Mouse (Mus musculus) kidney, postnatal 25 days (tissue): ENCODE measurements at regions not wholly inside any gene's neighbourhood (a gene's known extent, or its start where the extent isn't known, plus 50 kb on each side); places are given as distances from the start of the nearest gene placed in this dataset.
"Not testable (repeated sequence)": the region's sequence is repeated elsewhere in the genome, so short reads cannot be mapped to it uniquely, and the experiment has no call there.

Source experiments
- DNase-seq, 2 experiments: peaks; one replicate each; pipeline ENCODE4 v3.0.0; 2021; ENCODE audit warnings: mixed read lengths in 2 of 2

DNA sequence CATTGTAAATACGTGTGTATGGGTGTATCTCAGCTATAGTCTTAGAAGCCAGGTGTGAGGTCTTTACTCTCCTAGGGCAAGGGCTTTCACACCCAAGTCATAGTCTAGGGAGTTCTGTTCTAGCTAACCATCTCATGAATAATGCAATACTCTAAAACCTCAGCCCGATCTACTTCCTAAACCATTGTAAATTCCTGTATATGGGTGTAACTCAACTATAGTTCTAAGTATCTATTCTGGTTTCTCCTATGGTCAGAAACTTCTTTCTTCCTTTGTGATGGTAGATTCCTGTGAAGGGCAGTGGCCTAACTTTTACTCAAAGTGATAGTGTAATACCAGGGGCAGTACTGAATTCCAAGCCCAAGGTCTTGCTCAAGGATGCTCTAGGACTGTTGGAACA is 58.7 kb upstream of the Srd5a3 start:
- DNase-seq: not testable (repeated sequence)

DNA sequence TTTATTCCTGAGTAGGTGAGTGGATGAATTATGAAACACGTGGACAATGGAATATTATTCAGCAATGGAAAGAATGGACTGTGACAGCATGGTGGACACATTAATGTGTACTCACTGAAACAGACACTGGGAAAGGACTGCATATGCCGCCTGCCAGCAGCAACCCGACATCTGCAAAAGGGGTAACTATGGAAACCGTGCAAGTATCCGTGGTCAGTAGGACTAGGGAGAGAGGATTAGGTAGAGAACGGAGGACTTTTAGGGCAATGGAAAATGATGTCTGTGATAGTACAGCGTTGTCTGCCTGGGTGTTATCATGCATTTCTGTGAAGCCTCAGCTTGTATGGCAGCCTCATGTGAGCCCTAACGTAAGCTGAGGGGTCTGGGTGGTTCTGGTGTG is 59.6 kb upstream of the Srd5a3 start:
- DNase-seq: no peak

DNA sequence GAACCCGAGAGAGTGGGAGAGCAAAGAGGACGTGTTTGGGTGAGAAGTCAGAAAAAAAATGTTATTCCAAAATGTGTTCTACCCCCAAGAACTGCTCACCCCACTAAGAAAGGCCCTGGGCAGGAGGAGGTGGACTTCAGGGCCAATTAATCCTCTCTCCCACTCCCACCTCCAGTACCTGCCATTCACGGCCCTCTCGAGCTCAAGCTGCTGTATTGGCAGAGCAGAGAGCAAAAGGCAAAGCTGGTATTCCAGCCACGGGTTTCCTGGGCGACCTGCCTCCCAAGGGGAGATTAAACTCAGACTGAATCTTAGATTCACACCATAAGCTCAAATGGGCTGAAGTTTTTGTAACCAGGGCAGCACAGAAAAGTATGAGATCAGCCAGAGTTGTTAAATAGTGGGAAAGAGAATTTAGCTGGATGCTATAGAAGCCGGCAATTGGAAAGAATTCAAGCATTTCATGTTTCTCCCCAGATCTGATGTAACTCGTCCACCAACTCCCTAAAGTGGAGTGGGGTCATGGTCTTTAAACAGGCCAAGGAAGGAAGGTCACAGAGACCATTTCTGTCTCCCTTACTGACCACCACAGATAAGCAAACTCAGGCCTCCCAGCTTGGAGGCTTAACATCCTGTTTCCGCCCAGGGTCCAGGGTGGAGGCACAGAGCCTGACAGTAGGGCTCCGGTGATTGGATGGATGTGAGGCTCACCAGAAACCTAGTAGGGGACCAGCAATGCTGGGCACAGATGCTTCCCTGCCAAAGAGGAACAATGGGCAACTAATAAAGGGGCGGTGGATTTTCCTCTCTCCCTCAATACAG is 60.7 kb upstream of the Srd5a3 start:
- peak; percentile 43 to 68 for DNase-seq

DNA sequence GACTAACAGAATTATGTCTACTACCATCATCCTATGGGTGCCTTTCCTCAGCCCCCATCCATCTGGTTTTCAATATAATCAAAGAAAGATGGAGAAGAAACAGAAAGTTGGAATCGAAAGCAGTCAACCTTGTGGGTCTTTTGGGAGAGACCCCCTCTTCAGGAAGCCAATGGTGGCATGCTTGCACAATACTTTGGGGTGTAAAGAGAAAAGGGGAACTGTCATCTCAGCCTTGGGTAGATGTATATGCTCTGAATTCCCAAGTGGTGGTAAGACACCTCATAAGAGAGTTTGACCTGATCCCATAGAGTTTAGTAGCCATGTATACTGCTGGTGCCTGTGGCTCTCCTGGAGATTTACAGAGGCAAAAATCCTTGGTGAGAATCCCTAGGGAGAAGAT is 61.6 kb upstream of the Srd5a3 start:
- no peak for DNase-seq

DNA sequence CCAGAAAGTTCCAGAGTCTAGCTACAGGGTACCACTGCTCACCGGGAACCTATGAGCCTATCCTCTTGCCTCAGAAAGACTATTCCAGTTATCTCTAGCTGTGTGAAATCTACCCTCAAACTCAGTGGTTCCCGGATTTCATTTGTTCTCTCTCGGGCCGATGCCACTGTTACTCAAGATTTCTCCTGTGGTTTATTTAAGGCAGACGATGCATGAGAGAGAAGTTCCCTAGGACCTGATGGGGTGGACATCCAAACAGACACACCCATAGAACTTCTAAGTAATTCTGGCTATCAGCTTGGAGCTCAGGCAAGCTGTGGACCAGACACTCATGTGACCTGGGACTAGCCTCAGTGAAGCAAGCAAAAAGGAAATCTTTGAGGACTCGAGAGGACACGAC is 63.8 kb upstream of the Srd5a3 start:
- no peak for DNase-seq

DNA sequence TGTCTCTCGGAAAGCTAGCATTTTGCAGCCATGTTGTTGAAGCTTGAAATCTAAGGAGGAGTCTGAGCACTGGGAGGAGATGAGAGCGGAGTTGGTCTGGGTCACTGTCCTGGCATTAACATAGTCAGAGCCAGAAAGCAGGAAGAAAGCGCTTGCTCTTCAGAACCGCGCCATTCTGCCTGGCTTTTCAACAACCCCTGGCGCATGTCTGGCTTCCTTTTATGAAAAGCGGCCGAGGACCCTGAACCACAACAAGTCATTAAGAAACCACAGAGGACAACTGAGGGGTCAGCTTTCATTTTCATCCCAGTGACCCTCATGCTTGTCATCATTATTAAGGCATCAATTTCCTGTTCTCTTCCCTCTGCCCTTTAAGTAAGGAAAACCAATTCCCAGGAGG is 64.7 kb upstream of the Srd5a3 start:
- DNase-seq: peak; percentile 41 to 56

DNA sequence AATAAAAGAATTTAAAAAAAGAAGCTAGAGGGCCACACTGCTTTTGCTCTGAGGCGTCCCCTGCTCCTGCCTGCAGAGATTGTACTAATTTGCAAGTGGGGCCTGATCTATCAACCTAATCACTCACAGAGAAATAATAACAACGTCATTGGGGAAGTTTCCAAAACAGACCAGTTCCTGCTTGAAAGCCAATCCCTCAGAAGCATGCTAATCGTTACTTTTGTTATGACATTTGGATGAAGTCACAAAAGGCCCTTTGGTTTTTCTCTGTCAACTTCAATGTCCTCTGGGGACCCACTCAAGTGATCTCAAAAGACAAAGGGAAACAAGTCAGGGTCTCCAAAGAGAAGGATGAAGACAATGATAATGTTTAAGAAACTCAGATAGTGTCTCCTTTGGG is 72.2 kb upstream of the Srd5a3 start:
- DNase-seq: no peak

DNA sequence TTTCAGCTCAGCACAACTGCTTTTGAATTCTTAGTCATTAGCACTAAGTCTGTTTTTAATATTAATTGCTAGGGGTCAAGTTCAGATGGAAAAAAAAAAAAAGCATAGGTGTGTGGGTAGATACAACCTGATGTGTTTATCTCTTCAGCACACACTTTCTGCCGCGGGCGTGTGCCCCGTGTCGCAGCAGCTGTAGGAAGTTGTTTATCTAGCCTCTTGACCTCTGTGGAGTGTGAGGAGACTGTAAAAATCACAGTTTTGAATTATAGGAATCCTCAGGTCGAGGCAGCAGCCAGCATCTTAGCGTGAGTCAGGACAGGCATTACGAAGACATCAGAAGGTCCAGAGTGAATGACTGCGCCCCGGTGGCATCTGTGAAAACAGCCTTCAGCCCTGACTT is 72.8 kb upstream of the Srd5a3 start:
- DNase-seq: peak in 1 of 2 experiments; percentile 40

DNA sequence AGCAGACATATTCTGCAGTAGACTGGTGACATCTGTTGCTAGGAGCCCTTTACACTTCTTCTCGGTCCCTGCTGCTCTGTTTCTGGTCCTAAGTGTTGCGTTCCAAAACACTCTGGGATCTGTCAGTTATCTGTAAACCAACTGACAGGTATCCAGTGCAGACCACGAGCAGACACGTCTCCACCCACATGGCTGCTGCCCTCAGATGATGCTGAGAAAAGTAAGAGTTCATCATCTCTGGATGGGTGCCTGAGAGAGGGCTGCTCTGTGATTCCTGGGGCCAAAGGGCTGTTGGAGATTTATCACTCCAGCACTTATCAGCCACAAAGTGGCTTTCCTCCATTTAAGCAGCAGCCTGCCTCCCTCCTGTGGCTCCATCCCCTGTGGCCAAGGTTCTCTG is 74.3 kb upstream of the Srd5a3 start:
- no peak for DNase-seq

DNA sequence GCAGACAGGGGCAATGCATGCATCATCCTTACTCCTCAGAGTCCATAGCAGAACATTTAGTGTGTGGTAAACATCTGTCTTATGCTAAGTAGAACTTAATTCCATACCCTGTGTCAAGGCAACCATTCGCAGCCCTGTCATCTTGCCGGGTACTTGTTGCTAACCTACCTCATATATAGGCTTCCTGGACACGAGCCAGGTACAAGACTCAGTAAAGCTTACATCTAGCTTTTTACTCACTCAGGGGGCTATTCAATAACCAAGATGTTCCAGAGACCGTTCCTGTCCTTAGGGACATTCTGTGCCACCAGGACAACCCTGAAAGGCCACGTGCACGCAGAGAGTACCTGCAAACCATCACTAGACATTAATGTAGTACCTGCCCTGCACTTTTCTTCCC is 74.8 kb upstream of the Srd5a3 start:
- no peak for DNase-seq

DNA sequence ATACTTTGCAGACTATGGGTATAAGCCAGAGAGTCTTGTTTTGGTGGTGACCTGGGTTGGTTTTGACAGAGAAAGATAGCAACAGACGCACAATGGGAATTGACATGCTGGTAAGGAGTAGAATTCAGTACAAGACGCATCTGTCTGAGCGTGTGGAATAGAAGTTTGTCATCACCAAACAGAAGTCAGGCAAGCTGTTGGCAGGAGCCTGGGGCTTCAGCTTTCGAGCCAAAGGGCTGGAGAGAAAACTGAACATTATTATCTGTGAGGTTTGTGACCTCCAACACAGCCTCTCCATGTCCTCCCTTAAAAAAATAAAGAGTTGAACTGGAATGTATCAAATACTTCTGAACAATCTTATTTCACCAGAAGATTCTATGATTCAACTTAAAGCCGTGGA is 75.4 kb upstream of the Srd5a3 start:
- no peak for DNase-seq

DNA sequence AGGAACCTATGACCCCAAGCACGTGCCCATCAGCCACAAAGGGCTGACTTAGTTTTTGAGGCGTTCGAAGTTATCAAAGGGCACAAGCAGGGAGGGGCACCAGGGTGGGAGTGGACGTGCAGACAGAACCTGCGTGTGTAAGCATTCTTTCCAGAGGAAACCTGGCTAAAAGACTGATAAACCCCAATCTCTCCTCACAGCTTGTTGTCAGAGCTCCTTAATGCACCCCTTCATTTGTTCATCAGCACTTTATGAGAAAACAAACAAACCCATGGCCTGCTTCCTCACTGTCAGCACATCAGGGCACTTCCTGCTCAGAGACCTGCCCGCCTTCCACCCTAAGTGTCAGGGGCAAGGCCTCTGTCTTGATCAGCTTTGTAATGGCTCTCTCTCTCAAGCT is 76.6 kb upstream of the Srd5a3 start:
- no peak for DNase-seq

DNA sequence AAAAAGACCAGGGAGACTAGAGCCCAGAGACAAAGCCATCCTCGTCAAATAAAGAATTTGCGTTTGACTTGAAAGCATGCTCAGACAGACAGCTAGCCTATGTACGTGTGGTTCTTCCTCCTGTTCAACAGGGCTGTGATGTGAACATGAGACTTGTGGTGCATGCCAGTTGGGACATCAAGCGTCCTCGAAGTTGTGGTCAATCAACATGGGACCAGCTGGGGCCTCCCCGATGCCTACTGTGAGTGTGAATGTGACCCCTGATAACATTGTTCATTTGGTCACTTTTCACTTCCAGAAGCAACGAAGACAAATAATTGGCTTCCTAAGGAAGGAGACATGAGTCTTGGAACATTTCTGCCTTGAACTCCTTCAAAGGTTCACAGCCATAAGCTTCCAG is 79.8 kb upstream of the Kdr start:
- DNase-seq: no peak

DNA sequence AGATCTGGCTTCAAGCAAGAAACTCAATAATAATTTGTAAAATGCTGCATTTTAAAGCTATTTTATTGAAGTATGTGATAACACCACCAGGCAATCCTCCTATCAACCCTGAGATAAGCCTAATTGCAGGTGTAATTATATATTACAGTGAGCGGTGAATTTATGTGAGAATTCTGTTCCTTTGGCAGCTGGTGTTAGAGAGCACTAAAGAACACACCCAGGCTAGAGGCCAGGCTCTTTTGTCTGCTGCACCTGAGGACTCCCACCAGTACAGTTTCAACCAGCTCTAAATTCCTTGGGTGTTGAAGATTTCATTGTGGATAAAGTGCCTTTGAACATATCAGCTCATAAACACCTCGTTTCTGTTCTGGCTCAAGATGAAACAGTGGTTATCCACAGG is 77.6 kb upstream of the Kdr start:
- DNase-seq: no peak

DNA sequence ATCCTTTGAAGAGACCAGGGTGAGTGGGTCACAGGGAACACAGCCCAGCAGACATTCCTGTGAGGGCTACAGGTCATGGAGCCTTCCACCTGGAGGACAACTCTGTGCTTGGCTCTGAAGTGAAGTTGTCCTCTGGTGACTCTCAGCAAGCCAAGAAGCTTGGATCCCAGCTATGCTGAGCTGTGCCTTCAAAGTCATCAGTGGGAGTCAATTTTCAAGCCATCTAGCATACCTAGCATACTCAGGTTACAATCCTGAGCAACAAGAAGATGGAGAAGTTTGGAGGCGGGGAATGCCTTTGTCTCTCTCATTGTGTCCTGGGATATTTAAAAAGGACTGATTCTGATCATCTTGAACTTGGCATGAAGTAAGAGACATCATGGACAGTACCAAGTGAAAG is 74.5 kb upstream of the Kdr start:
- no peak for DNase-seq

DNA sequence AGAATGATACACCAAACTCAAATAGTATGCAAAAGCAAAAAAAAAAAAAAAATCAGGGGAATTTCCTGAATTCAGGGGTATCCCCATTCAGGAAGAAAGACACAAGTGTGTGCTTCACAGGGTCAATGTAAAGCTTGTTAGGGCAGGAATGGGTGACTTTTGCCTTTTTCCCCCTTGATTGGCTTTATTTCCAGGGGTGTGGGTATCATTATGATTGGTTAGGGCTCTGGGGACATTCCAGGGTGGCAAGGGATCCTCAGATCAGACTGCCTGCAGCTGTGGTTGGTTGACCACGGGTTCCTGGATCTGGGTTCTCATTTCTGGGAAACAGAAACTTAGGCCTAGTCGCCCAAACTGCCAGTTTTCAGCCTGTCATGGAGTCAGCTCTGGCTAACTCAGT is 73.4 kb upstream of the Kdr start:
- no peak for DNase-seq

DNA sequence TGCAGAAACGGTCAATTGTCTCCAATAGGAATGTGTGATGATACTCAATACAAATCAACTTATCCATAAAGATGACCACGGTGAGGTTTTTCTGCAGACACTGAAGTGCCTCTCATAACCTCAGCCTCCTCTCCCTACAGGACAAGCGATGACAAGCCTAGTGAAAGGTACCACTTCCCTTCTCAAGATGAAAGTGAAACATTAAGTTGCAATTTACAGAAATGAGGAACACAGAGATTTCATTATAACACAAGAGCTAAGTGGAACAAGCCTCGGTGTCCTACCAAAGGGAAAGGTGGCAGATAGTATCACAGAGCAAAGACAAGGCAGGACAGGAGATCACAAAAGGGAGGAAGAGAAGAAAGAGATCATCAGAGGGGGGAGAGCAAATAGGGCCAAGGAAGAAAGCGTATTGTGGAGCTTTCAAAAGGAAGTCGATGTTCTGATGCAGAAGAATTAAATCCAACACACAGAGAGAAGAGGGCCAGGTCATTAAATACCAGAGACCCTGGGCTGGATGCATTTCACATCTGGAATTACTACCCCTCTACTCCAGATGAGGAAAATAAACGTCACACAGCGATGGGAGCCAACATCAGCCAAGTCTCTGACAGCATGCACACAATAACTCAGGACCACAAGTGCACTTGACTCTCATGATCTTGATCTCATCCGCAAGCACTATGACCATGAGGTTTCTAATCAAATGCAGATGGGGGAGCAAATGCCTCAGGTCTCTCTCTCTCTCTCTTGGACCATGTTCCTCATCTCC is 70.0 kb upstream of the Kdr start:
- no peak for DNase-seq

DNA sequence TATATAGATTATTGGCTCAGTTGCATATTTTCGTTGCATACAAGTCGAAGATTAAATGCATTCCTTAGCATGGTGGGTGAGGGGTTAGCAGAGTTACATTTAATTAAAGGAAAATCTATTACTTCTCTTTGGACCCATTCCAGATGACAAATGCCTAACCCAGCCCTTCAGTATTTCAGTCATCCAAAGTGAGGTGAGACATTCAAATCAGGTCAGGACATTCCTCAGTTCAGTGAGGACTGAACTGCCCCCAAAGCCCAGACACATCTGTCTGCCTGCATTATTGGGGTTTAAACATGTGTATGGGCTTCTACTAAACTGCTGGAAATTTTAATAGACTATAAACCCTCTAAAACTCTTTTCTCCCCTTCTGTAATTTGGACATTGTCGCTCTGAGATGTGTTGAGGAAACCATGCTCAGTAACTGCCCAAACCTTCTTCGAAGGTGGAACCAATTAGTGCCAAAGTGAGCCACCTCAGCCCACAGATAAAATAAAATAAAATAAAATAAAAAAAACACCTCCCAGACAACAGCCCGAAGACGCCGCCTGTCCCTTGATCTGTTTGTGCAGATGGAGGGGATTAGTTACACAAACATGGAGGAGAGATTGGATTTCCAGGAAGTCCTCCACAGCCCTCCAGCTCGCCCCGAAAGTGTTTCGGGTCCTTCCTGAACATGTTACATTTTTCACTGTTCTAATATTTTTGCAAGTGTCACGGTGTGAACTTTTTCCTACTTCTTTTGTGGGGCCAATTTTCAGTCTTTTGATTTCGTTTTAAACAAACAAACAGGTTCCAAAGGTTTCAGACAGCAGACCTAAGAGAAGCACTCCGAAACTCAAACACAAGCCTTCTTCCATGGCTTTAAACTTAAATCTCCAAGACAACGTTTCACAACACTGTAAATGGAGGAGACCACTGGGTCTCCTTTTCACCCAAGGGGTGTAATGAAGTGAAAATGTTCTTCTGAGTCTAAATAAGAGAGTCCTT is 65.6 kb upstream of the Kdr start:
- no peak for DNase-seq

DNA sequence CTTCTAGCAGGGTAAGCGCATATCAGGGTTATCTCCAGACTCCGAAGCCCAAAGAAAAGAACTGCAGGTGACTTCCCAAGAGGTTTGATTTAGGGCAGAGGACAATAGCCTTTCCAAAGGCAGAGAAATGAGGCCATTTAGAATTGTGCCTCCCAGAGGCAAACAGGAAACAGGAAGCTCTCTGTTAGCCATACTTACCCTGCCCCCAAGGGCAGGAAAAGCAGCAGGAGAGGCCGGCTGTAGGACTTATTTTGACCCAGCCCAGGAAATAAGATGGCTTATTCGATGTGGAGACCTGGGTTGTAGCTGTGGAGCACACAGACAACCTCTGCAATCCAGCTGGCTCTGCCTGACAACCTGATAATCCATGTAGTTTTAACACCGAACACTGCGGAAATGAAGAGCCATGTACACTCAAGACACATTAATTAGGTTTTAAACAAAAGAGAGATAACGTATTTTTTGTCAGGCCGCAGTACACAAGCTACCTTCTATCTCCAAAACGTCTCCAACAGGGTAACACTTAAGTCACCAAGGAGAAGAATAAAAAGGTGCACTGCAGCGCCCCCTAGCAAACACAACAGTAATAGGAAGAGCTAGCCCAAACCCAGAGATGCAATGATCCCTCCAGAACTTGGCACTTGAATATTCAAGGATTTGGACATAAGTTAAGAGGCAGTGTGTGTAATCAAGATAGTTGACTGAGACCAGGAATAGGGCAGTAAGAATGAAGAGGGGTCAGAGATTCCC is 62.4 kb upstream of the Kdr start:
- DNase-seq: peak in 1 of 2 experiments; percentile 50

DNA sequence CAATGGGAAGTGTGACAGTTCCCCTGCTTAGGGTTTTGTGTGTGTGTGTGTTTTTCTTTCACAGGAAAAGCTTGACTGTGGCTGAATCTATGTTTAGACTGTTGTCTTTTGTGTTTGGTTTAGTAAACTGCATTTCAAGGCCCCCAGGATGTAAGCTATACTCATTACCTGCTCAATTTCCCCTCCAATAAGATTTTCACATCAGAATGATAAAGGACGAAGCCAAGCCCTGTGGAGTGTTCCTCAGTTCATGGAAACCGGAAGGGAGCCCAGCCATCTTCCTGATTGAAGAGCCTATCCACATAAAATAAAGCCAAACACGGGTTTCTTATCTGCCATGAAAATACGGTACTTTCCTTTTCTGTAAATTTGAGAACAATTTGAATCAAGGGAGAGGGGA is 50.5 kb upstream of the Kdr start:
- no peak for DNase-seq
